Mouse (Mus musculus) neural tube, embryonic 12.5 days (tissue): ENCODE measurements around the gene B3gat3. TPM values are rescaled to one million over a fixed set of nuclear protein-coding genes. Genes with fewer than 3 reads are reported as not detected.
A peak's percentile ranks its signal among the peaks of the same experiment; 100 is the strongest.

Experiments
- ATAC-seq: fragments of 200-750 bp; cut with Nextera tagmentation; 2 replicates; pipeline ENCODE4 v1.8.0; 2017; ENCODE audit warnings: low read depth, mild to moderate bottlenecking, moderate TSS enrichment, moderate library complexity; ENCODE audit not compliant: low FRiP score
- H3K27ac ChIP-seq: fragments of 300-500 bp; sonication (generic); 2 replicates; pipeline ENCODE4 v1.5.1; 2016
- H3K27me3 ChIP-seq: fragments of 300-500 bp; sonication (generic); replicated peaks from 2 replicates; pipeline ENCODE4 v1.6.1; 2016; ENCODE audit warnings: mild to moderate bottlenecking
- H3K36me3 ChIP-seq: fragments of 300-500 bp; sonication (generic); 2 replicates; pipeline ENCODE4 v1.6.1; 2016; ENCODE audit warnings: mild to moderate bottlenecking
- H3K4me1 ChIP-seq: fragments of 300-500 bp; sonication (generic); 2 replicates; pipeline ENCODE4 v1.6.1; 2016
- H3K4me2 ChIP-seq: fragments of 300-500 bp; sonication (generic); replicated peaks from 2 replicates; pipeline ENCODE4 v1.6.1; 2016; ENCODE audit warnings: mild to moderate bottlenecking
- H3K4me3 ChIP-seq: fragments of 300-500 bp; sonication (generic); 2 replicates; pipeline ENCODE4 v1.5.1; 2016
- H3K9ac ChIP-seq: fragments of 300-500 bp; sonication (generic); 2 replicates; pipeline ENCODE4 v1.6.1; 2016; ENCODE audit warnings: mild to moderate bottlenecking
- H3K9me3 ChIP-seq: fragments of 300-500 bp; sonication (generic); 2 replicates; pipeline ENCODE4 v1.6.1; 2016; ENCODE audit warnings: mild to moderate bottlenecking
- WGBS: fragments of 180-500 bp; shearing (Covaris S2); methylation state at CpG from one replicate; pipeline ENCODE4 v1.1.7; 2016; 5-methylcytosine and 5-hydroxymethylcytosine counted together
- polyA plus RNA-seq: library from polyadenylated mRNA; unstranded; fragments of >200 nt; fragmentation: Nextera tagmentation; extraction: Ambion mirVana; gene quantifications from 2 replicates; pipeline ENCODE4 v1.2.1, GENCODE M21; 2016

Gene B3gat3
- polyA plus RNA-seq, 1 experiment from 2014 or later, result 91.5 TPM

GRCm38 (mm10) chr19:8908531-8908930 is 11.6 kb upstream of the B3gat3 start:
- Histone ChIP-seq H3K9me3 (no peaks in the 10 kb centered on the region), H3K27me3 (no peaks in the 10 kb centered on the region), H3K4me2 (no peak overlapping the region), H3K4me3 (no peak overlapping the region), H3K4me1 (no peaks in the 10 kb centered on the region), H3K36me3 (peaks cover 97% of the 10 kb centered on the region), H3K27ac (no peak overlapping the region), H3K9ac (no peak overlapping the region)
- WGBS, result 92% methylated on average over 6 of the region's 6 CpGs
- no peak for ATAC-seq

GRCm38 (mm10) chr19:8911810-8912209 is 8.4 kb upstream of the B3gat3 start:
- no peaks in the 10 kb centered on the region for H3K27me3 ChIP-seq
- no peak overlapping the region for H3K9ac ChIP-seq
- no peak overlapping the region for H3K4me2 ChIP-seq
- WGBS, result 96% methylated on average over 5 of the region's 5 CpGs
- peaks cover 100% of the 10 kb centered on the region for H3K36me3 ChIP-seq
- ATAC-seq, result no peak
- H3K4me1 ChIP-seq, result no peaks in the 10 kb centered on the region
- H3K9me3 ChIP-seq, result no peaks in the 10 kb centered on the region
- no peak overlapping the region for H3K4me3 ChIP-seq
- no peak overlapping the region for H3K27ac ChIP-seq

GRCm38 (mm10) chr19:8914212-8914611 is 6.0 kb upstream of the B3gat3 start:
- H3K4me2 ChIP-seq, result no peak overlapping the region
- peaks cover 79% of the 10 kb centered on the region for H3K36me3 ChIP-seq
- no peaks in the 10 kb centered on the region for H3K9me3 ChIP-seq
- ATAC-seq, result no peak
- H3K9ac ChIP-seq, result no peak overlapping the region
- H3K27me3 ChIP-seq, result no peaks in the 10 kb centered on the region
- no peak overlapping the region for H3K27ac ChIP-seq
- WGBS, result 94% methylated on average over 3 of the region's 3 CpGs
- H3K4me1 ChIP-seq, result no peaks in the 10 kb centered on the region
- H3K4me3 ChIP-seq, result no peak overlapping the region

GRCm38 (mm10) chr19:8919000-8919399 is 1.2 kb upstream of the B3gat3 start:
- ATAC-seq, result no peak
- Histone ChIP-seq H3K9me3 (no peaks in the 10 kb centered on the region), H3K4me3 (no peak overlapping the region), H3K9ac (no peak overlapping the region), H3K27me3 (no peaks in the 10 kb centered on the region), H3K4me2 (no peak overlapping the region), H3K4me1 (peaks cover 13% of the 10 kb centered on the region), H3K36me3 (peaks cover 34% of the 10 kb centered on the region), H3K27ac (no peak overlapping the region)
- 95% methylated on average over 3 of the region's 3 CpGs for WGBS

GRCm38 (mm10) chr19:8919684-8920072 is 496 bp upstream of the B3gat3 start:
- no peak for ATAC-seq
- Histone ChIP-seq H3K4me1 (peaks cover 13% of the 10 kb centered on the region), H3K4me3 (peak overlapping the region; percentile 83), H3K4me2 (peak overlapping the region; percentile 71), H3K27me3 (no peaks in the 10 kb centered on the region), H3K9me3 (no peaks in the 10 kb centered on the region), H3K36me3 (peaks cover 28% of the 10 kb centered on the region), H3K9ac (no peak overlapping the region; the same call in 1 of the 2 replicates), H3K27ac (0 out of 2 replicates have a peak overlapping the region, but pooled peaks have one; percentile 75)
- WGBS, result 54% methylated on average over 6 of the region's 6 CpGs

GRCm38 (mm10) chr19:8920836-8921291 is 690 bp downstream of the B3gat3 start:
- H3K9me3 ChIP-seq, result no peaks in the 10 kb centered on the region
- H3K36me3 ChIP-seq, result peaks cover 21% of the 10 kb centered on the region
- H3K4me1 ChIP-seq, result peaks cover 13% of the 10 kb centered on the region
- H3K4me2 ChIP-seq, result peak overlapping the region; percentile 71
- H3K4me3 ChIP-seq, result peak overlapping the region; percentile 83
- H3K9ac ChIP-seq, result peak overlapping the region; percentile 81
- ATAC-seq, result no peak
- peak overlapping the region; percentile 75 for H3K27ac ChIP-seq
- 4% methylated on average over 6 of the region's 6 CpGs for WGBS
- H3K27me3 ChIP-seq, result no peaks in the 10 kb centered on the region

GRCm38 (mm10) chr19:8921741-8922140 is 1.6 kb downstream of the B3gat3 start:
- Histone ChIP-seq H3K4me2 (peak overlapping the region; percentile 71), H3K9me3 (no peaks in the 10 kb centered on the region), H3K4me1 (peaks cover 13% of the 10 kb centered on the region), H3K4me3 (0 out of 2 replicates have a peak overlapping the region, but pooled peaks have one; percentile 3), H3K36me3 (peaks cover 21% of the 10 kb centered on the region), H3K9ac (0 out of 2 replicates have a peak overlapping the region, but pooled peaks have one; percentile 81), H3K27ac (no peak overlapping the region), H3K27me3 (no peaks in the 10 kb centered on the region)
- WGBS, result 86% methylated on average over 9 of the region's 9 CpGs
- ATAC-seq, result no peak

- 84% methylated on average over 2 of the region's 2 CpGs for WGBS
- no peak for ATAC-seq
Measured at GRCm38 (mm10) chr19:8926766-8927165, 6.6 kb downstream of the B3gat3 start.

GRCm38 (mm10) chr19:8927891-8928525 is 7.8 kb downstream of the B3gat3 start:
- Histone ChIP-seq H3K4me2 (no peak overlapping the region), H3K4me3 (no peak overlapping the region), H3K36me3 (peaks cover 26% of the 10 kb centered on the region), H3K27ac (no peak overlapping the region), H3K9ac (no peak overlapping the region), H3K4me1 (peaks cover 20% of the 10 kb centered on the region), H3K27me3 (no peaks in the 10 kb centered on the region), H3K9me3 (no peaks in the 10 kb centered on the region)
- 91% methylated on average over 12 of the region's 12 CpGs for WGBS
- no peak for ATAC-seq

More at GRCm38 (mm10) chr19:8926766-8927165, 6.6 kb downstream of the B3gat3 start:
- H3K4me3 ChIP-seq, result no peak overlapping the region
- H3K4me1 ChIP-seq, result peaks cover 21% of the 10 kb centered on the region
- H3K27me3 ChIP-seq, result no peaks in the 10 kb centered on the region
- no peak overlapping the region for H3K27ac ChIP-seq
- H3K9me3 ChIP-seq, result no peaks in the 10 kb centered on the region
- H3K36me3 ChIP-seq, result peaks cover 28% of the 10 kb centered on the region
- no peak overlapping the region for H3K4me2 ChIP-seq
- H3K9ac ChIP-seq, result no peak overlapping the region

- Histone ChIP-seq H3K27ac (no peak overlapping the region), H3K9me3 (no peaks in the 10 kb centered on the region), H3K4me1 (peaks cover 20% of the 10 kb centered on the region), H3K4me2 (peak overlapping the region; percentile 84), H3K27me3 (no peaks in the 10 kb centered on the region), H3K4me3 (peak overlapping the region; percentile 59), H3K9ac (0 out of 2 replicates have a peak overlapping the region, but pooled peaks have one; percentile 72), H3K36me3 (peaks cover 31% of the 10 kb centered on the region)
- WGBS, result 22% methylated on average over 16 of the region's 16 CpGs
- ATAC-seq, result peak; percentile 31; the same call in 1 of the 2 replicates
Measured at GRCm38 (mm10) chr19:8928689-8929223, 8.6 kb downstream of the B3gat3 start.

- ATAC-seq, result peak; percentile 67
- peaks cover 20% of the 10 kb centered on the region for H3K4me1 ChIP-seq
- H3K36me3 ChIP-seq, result peaks cover 34% of the 10 kb centered on the region
- H3K9ac ChIP-seq, result peak within 1 kb of the TSS; percentile 72
- H3K27ac ChIP-seq, result no peak within 1 kb of the TSS
- H3K4me3 ChIP-seq, result peak within 1 kb of the TSS; percentile 59
- under 1% methylated on average over 70 of the region's 74 CpGs for WGBS
- no peaks in the 10 kb centered on the region for H3K9me3 ChIP-seq
- H3K27me3 ChIP-seq, result no peaks in the 10 kb centered on the region
- H3K4me2 ChIP-seq, result peak within 1 kb of the TSS; percentile 84
Measured at GRCm38 (mm10) chr19:8929224-8930088, 9.3 kb downstream of the B3gat3 start, which contains the start of the genes Rom1 and Eml3. TSS of gene Rom1 (minus strand) at chr19:8929356. TSS of gene Eml3 (plus strand) at chr19:8929552.

- H3K27me3 ChIP-seq, result no peaks in the 10 kb centered on the region
- no peaks in the 10 kb centered on the region for H3K9me3 ChIP-seq
- WGBS, result 16% methylated on average over 11 of the region's 11 CpGs
- no peak overlapping the region for H3K27ac ChIP-seq
- peak overlapping the region; percentile 72 for H3K9ac ChIP-seq
- H3K36me3 ChIP-seq, result peaks cover 34% of the 10 kb centered on the region
- peak; percentile 13; the same call in 1 of the 2 replicates for ATAC-seq
- peak overlapping the region; percentile 59 for H3K4me3 ChIP-seq
- H3K4me1 ChIP-seq, result peaks cover 20% of the 10 kb centered on the region
- peak overlapping the region; percentile 84 for H3K4me2 ChIP-seq
Measured at GRCm38 (mm10) chr19:8930117-8930516, 9.9 kb downstream of the B3gat3 start.
